Mouse (Mus musculus): ENCODE results near the gene Chst7. TPM values are rescaled to one million over a fixed set of nuclear protein-coding genes. Genes with fewer than 3 reads are reported as not detected.

Chst7 gene
- 3.7 and 5.4 TPM in 2 replicates for polyA plus RNA-seq (2015; fragmentation: Nextera tagmentation; extraction: Ambion mirVana)

- Histone ChIP-seq H3K27me3 (replicated peaks; ENCODE audit: control insufficient read depth, insufficient read depth, low read length) (no peaks in the 10 kb centered on the region), H3K4me3 (replicated peaks; ENCODE audit: low read length) (peak within 1 kb of the TSS; percentile 50), H3K4me1 (replicated peaks; ENCODE audit: control insufficient read depth, insufficient read depth, low read length) (no peaks in the 10 kb centered on the region; the same call in 1 of the 2 replicates), H3K36me3 (ENCODE audit: control insufficient read depth, insufficient read depth) (no peaks in the 10 kb centered on the region), H3K9ac (replicated peaks; ENCODE audit: low read depth, low read length) (peak within 1 kb of the TSS; percentile 45), H3K27ac (ENCODE audit: low read length) (no peak within 1 kb of the TSS), H3K9me3 (ENCODE audit: control insufficient read depth, low read length) (no peaks in the 10 kb centered on the region), H3K4me2 (ENCODE audit: low read length) (peak within 1 kb of the TSS; percentile 74)
- ATAC-seq: peak; percentile 88
- WGBS: 19% methylated on average over 39 of the region's 40 CpGs
These were observed at the start of gene Chst7 for GRCm38 (mm10) chrX:20059381-20059971. Gene Chst7 (plus strand): TSS chrX:20059560.

- no peak overlapping the region for H3K9ac ChIP-seq (replicated peaks; ENCODE audit: low read depth, low read length)
- 91% methylated on average over 2 of the region's 2 CpGs for WGBS
- no peaks in the 10 kb centered on the region for H3K9me3 ChIP-seq (ENCODE audit: control insufficient read depth, low read length)
- H3K4me1 ChIP-seq (replicated peaks; ENCODE audit: control insufficient read depth, insufficient read depth, low read length): no peaks in the 10 kb centered on the region
- H3K4me3 ChIP-seq (replicated peaks; ENCODE audit: low read length): no peak overlapping the region
- no peak overlapping the region for H3K4me2 ChIP-seq (ENCODE audit: low read length)
- H3K27me3 ChIP-seq (replicated peaks; ENCODE audit: control insufficient read depth, insufficient read depth, low read length): no peaks in the 10 kb centered on the region
- no peaks in the 10 kb centered on the region for H3K36me3 ChIP-seq (ENCODE audit: control insufficient read depth, insufficient read depth)
- no peak overlapping the region for H3K27ac ChIP-seq (ENCODE audit: low read length)
- ATAC-seq: no peak
These were observed 47.1 kb upstream of the Chst7 start for GRCm38 (mm10) chrX:20012211-20012610.

- 37% methylated on average over 2 of the region's 2 CpGs for WGBS
- no peak for ATAC-seq
- no peak overlapping the region for H3K9ac ChIP-seq (replicated peaks; ENCODE audit: low read depth, low read length)
These were observed 38.4 kb upstream of the Chst7 start for GRCm38 (mm10) chrX:20020942-20021341.

GRCm38 (mm10) chrX:20060096-20060768 is 872 bp downstream of the Chst7 start:
- H3K9ac ChIP-seq (replicated peaks; ENCODE audit: low read depth, low read length): peak overlapping the region; percentile 45
- peak overlapping the region; percentile 74 for H3K4me2 ChIP-seq (ENCODE audit: low read length)
- no peaks in the 10 kb centered on the region for H3K9me3 ChIP-seq (ENCODE audit: control insufficient read depth, low read length)
- peak; percentile 76 for ATAC-seq
- peak overlapping the region; percentile 50 for H3K4me3 ChIP-seq (replicated peaks; ENCODE audit: low read length)
- no peaks in the 10 kb centered on the region for H3K36me3 ChIP-seq (ENCODE audit: control insufficient read depth, insufficient read depth)
- WGBS: 15% methylated on average over 65 of the region's 65 CpGs
- no peaks in the 10 kb centered on the region; the same call in 1 of the 2 replicates for H3K4me1 ChIP-seq (replicated peaks; ENCODE audit: control insufficient read depth, insufficient read depth, low read length)
- no peak overlapping the region for H3K27ac ChIP-seq (ENCODE audit: low read length)
- H3K27me3 ChIP-seq (replicated peaks; ENCODE audit: control insufficient read depth, insufficient read depth, low read length): no peaks in the 10 kb centered on the region

More at GRCm38 (mm10) chrX:20020942-20021341, 38.4 kb upstream of the Chst7 start:
- H3K4me2 ChIP-seq (ENCODE audit: low read length): no peak overlapping the region
- H3K27me3 ChIP-seq (replicated peaks; ENCODE audit: control insufficient read depth, insufficient read depth, low read length): no peaks in the 10 kb centered on the region
- H3K27ac ChIP-seq (ENCODE audit: low read length): no peak overlapping the region
- no peaks in the 10 kb centered on the region for H3K36me3 ChIP-seq (ENCODE audit: control insufficient read depth, insufficient read depth)
- H3K4me3 ChIP-seq (replicated peaks; ENCODE audit: low read length): no peak overlapping the region
- no peaks in the 10 kb centered on the region for H3K4me1 ChIP-seq (replicated peaks; ENCODE audit: control insufficient read depth, insufficient read depth, low read length)
- H3K9me3 ChIP-seq (ENCODE audit: control insufficient read depth, low read length): no peaks in the 10 kb centered on the region

GRCm38 (mm10) chrX:20060769-20061315 is 1.5 kb downstream of the Chst7 start:
- Histone ChIP-seq H3K27me3 (replicated peaks; ENCODE audit: control insufficient read depth, insufficient read depth, low read length) (no peaks in the 10 kb centered on the region), H3K4me3 (replicated peaks; ENCODE audit: low read length) (peak overlapping the region; percentile 50), H3K9me3 (ENCODE audit: control insufficient read depth, low read length) (no peaks in the 10 kb centered on the region), H3K4me2 (ENCODE audit: low read length) (peak overlapping the region; percentile 74), H3K36me3 (ENCODE audit: control insufficient read depth, insufficient read depth) (no peaks in the 10 kb centered on the region), H3K27ac (ENCODE audit: low read length) (no peak overlapping the region), H3K9ac (replicated peaks; ENCODE audit: low read depth, low read length) (peak overlapping the region; percentile 45), H3K4me1 (replicated peaks; ENCODE audit: control insufficient read depth, insufficient read depth, low read length) (no peaks in the 10 kb centered on the region; the same call in 1 of the 2 replicates)
- peak; percentile 45 for ATAC-seq
- 23% methylated on average over 46 of the region's 47 CpGs for WGBS

GRCm38 (mm10) chrX:20061764-20062480 is 2.6 kb downstream of the Chst7 start:
- Histone ChIP-seq H3K4me2 (ENCODE audit: low read length) (no peak overlapping the region), H3K9me3 (ENCODE audit: control insufficient read depth, low read length) (no peaks in the 10 kb centered on the region), H3K4me3 (replicated peaks; ENCODE audit: low read length) (no peak overlapping the region), H3K9ac (replicated peaks; ENCODE audit: low read depth, low read length) (no peak overlapping the region), H3K4me1 (replicated peaks; ENCODE audit: control insufficient read depth, insufficient read depth, low read length) (no peaks in the 10 kb centered on the region; the same call in 1 of the 2 replicates), H3K36me3 (ENCODE audit: control insufficient read depth, insufficient read depth) (no peaks in the 10 kb centered on the region), H3K27me3 (replicated peaks; ENCODE audit: control insufficient read depth, insufficient read depth, low read length) (no peaks in the 10 kb centered on the region), H3K27ac (ENCODE audit: low read length) (no peak overlapping the region)
- WGBS: 46% methylated on average over 3 of the region's 3 CpGs
- ATAC-seq: no peak

GRCm38 (mm10) chrX:20066636-20067035 is 7.3 kb downstream of the Chst7 start:
- no peak for ATAC-seq
- H3K27ac ChIP-seq (ENCODE audit: low read length): no peak overlapping the region
- H3K36me3 ChIP-seq (ENCODE audit: control insufficient read depth, insufficient read depth): no peaks in the 10 kb centered on the region
- no peak overlapping the region for H3K4me2 ChIP-seq (ENCODE audit: low read length)
- no peak overlapping the region for H3K4me3 ChIP-seq (replicated peaks; ENCODE audit: low read length)
- H3K9ac ChIP-seq (replicated peaks; ENCODE audit: low read depth, low read length): no peak overlapping the region
- no peaks in the 10 kb centered on the region for H3K27me3 ChIP-seq (replicated peaks; ENCODE audit: control insufficient read depth, insufficient read depth, low read length)
- H3K9me3 ChIP-seq (ENCODE audit: control insufficient read depth, low read length): no peaks in the 10 kb centered on the region
- H3K4me1 ChIP-seq (replicated peaks; ENCODE audit: control insufficient read depth, insufficient read depth, low read length): no peaks in the 10 kb centered on the region

GRCm38 (mm10) chrX:20070196-20070595 is 10.8 kb downstream of the Chst7 start:
- Histone ChIP-seq H3K9me3 (ENCODE audit: control insufficient read depth, low read length) (no peaks in the 10 kb centered on the region), H3K4me3 (replicated peaks; ENCODE audit: low read length) (no peak overlapping the region), H3K4me1 (replicated peaks; ENCODE audit: control insufficient read depth, insufficient read depth, low read length) (no peaks in the 10 kb centered on the region), H3K36me3 (ENCODE audit: control insufficient read depth, insufficient read depth) (no peaks in the 10 kb centered on the region), H3K9ac (replicated peaks; ENCODE audit: low read depth, low read length) (no peak overlapping the region), H3K27ac (ENCODE audit: low read length) (no peak overlapping the region), H3K4me2 (ENCODE audit: low read length) (no peak overlapping the region), H3K27me3 (replicated peaks; ENCODE audit: control insufficient read depth, insufficient read depth, low read length) (no peaks in the 10 kb centered on the region)
- 55% methylated on average over 4 of the region's 4 CpGs for WGBS
- ATAC-seq: no peak

- no peak for ATAC-seq
- H3K4me3 ChIP-seq (replicated peaks; ENCODE audit: low read length): no peak overlapping the region
- no peak overlapping the region for H3K9ac ChIP-seq (replicated peaks; ENCODE audit: low read depth, low read length)
- H3K27ac ChIP-seq (ENCODE audit: low read length): no peak overlapping the region
- no peaks in the 10 kb centered on the region for H3K36me3 ChIP-seq (ENCODE audit: control insufficient read depth, insufficient read depth)
- H3K9me3 ChIP-seq (ENCODE audit: control insufficient read depth, low read length): no peaks in the 10 kb centered on the region
- H3K4me1 ChIP-seq (replicated peaks; ENCODE audit: control insufficient read depth, insufficient read depth, low read length): no peaks in the 10 kb centered on the region
- no peak overlapping the region for H3K4me2 ChIP-seq (ENCODE audit: low read length)
- no peaks in the 10 kb centered on the region for H3K27me3 ChIP-seq (replicated peaks; ENCODE audit: control insufficient read depth, insufficient read depth, low read length)
- 71% methylated on average over 2 of the region's 2 CpGs for WGBS
These were observed 58.4 kb downstream of the Chst7 start for GRCm38 (mm10) chrX:20117717-20118116.

Measured in forebrain, embryonic 16.5 days (tissue).